ENCODE assay signal across 14 mouse cellular contexts in genomic region chr15:98674284-98674993, GRCm38 (mm10). TPM values are rescaled to one million over a fixed set of nuclear protein-coding genes. Genes with fewer than 3 reads are reported as not detected.
DNase-seq lines count a peak whose midpoint lies in the region; ATAC-seq and TF ChIP-seq lines count a peak whose summit lies in the region.
"Had no signal": no experiment of that assay in that cellular context is flagged by ENCODE, and none has a peak within 500 bp of the region (broad histone marks: within the 10 kb centered on the region; RNA-seq: fewer than 3 reads in every experiment).

No protein-coding gene starts in this region.

- no peaks in the 10 kb centered on the region for H3K36me3 ChIP-seq in limb, embryonic 13.5 days
- no peaks in the 10 kb centered on the region for H3K36me3 ChIP-seq in limb, embryonic 10.5 days
- H3K36me3 ChIP-seq in forebrain, embryonic 10.5 days (replicated peaks) = no peaks in the 10 kb centered on the region
- no peaks in the 10 kb centered on the region for H3K36me3 ChIP-seq in hindbrain, postnatal 0 days (ENCODE audit: insufficient read depth, low read length)
- no peaks in the 10 kb centered on the region for H3K36me3 ChIP-seq in neural tube, embryonic 14.5 days (ENCODE audit: control insufficient read depth, insufficient read depth, low read length)
- H3K36me3 ChIP-seq: liver, embryonic 12.5 days had no signal

- peaks cover 36% of the 10 kb centered on the region for H3K4me1 ChIP-seq in limb, embryonic 13.5 days
- peaks cover 33% of the 10 kb centered on the region for H3K4me1 ChIP-seq in limb, embryonic 10.5 days
- peaks cover 48% of the 10 kb centered on the region for H3K4me1 ChIP-seq in forebrain, embryonic 10.5 days
- peaks cover 10% of the 10 kb centered on the region for H3K4me1 ChIP-seq in hindbrain, postnatal 0 days (ENCODE audit: insufficient read depth, low read length)
- H3K4me1 ChIP-seq in neural tube, embryonic 14.5 days (ENCODE audit: control insufficient read depth, insufficient read depth, low read length) = peaks cover 21% of the 10 kb centered on the region; the same call in 1 of the 2 replicates

- no peaks in the 10 kb centered on the region for H3K9me3 ChIP-seq in limb, embryonic 13.5 days
- H3K9me3 ChIP-seq in limb, embryonic 10.5 days (replicated peaks) = no peaks in the 10 kb centered on the region
- H3K9me3 ChIP-seq in forebrain, embryonic 10.5 days = no peaks in the 10 kb centered on the region
- no peaks in the 10 kb centered on the region for H3K9me3 ChIP-seq in hindbrain, postnatal 0 days (ENCODE audit: low read length)
- H3K9me3 ChIP-seq in neural tube, embryonic 14.5 days (ENCODE audit: control insufficient read depth, low read length) = no peaks in the 10 kb centered on the region
- H3K9me3 ChIP-seq: G1E; liver, embryonic 12.5 days; megakaryocyte, embryonic 14.5 days had no signal

- WGBS in limb, embryonic 13.5 days = 24% methylated on average over 7 of the region's 7 CpGs
- 39% methylated on average over 7 of the region's 7 CpGs for WGBS in limb, embryonic 10.5 days
- 41% methylated on average over 7 of the region's 7 CpGs for WGBS in forebrain, embryonic 10.5 days
- 11% methylated on average over 7 of the region's 7 CpGs for WGBS in hindbrain, postnatal 0 days
- WGBS in neural tube, embryonic 14.5 days = 7% methylated on average over 7 of the region's 7 CpGs

- H3K4me3 ChIP-seq in limb, embryonic 13.5 days = peak overlapping the region; percentile 5; the same call in 1 of the 2 replicates
- no peak overlapping the region for H3K4me3 ChIP-seq in limb, embryonic 10.5 days
- peak overlapping the region; percentile 59 for H3K4me3 ChIP-seq in forebrain, embryonic 10.5 days
- peak overlapping the region; percentile 58 for H3K4me3 ChIP-seq in hindbrain, postnatal 0 days (ENCODE audit: low read length)
- peak overlapping the region; percentile 40 for H3K4me3 ChIP-seq in neural tube, embryonic 14.5 days (ENCODE audit: low read depth, low read length)
- H3K4me3 ChIP-seq: liver, embryonic 12.5 days had no signal

- no peak overlapping the region for H3K9ac ChIP-seq in limb, embryonic 13.5 days
- H3K9ac ChIP-seq in hindbrain, postnatal 0 days (replicated peaks; ENCODE audit: low read length) = peak overlapping the region; percentile 61; the same call in 1 of the 2 replicates
- H3K9ac ChIP-seq in neural tube, embryonic 14.5 days (replicated peaks; ENCODE audit: low read depth, low read length) = peak overlapping the region; percentile 25
- H3K9ac ChIP-seq: liver, embryonic 12.5 days had no signal

- no peak overlapping the region for H3K27ac ChIP-seq in limb, embryonic 13.5 days
- no peak overlapping the region for H3K27ac ChIP-seq in limb, embryonic 10.5 days
- peak overlapping the region; percentile 54; the same call in 1 of the 2 replicates for H3K27ac ChIP-seq in forebrain, embryonic 10.5 days
- peak overlapping the region; percentile 64 for H3K27ac ChIP-seq in hindbrain, postnatal 0 days
- H3K27ac ChIP-seq in neural tube, embryonic 14.5 days (ENCODE audit: low read depth, low read length) = peak overlapping the region; percentile 44
- H3K27ac ChIP-seq: liver, embryonic 12.5 days had no signal

- no peak for TF ChIP-seq CTCF in hindbrain, postnatal 0 days (IDR thresholded peaks at IDR 0.05; ENCODE audit: low read depth)

- peak overlapping the region; percentile 72; the same call in 1 of the 2 replicates for H3K4me2 ChIP-seq in limb, embryonic 13.5 days (replicated peaks)
- H3K4me2 ChIP-seq in hindbrain, postnatal 0 days (ENCODE audit: low read depth, low read length) = peak overlapping the region; percentile 98
- peak overlapping the region; percentile 97 for H3K4me2 ChIP-seq in neural tube, embryonic 14.5 days (ENCODE audit: low read depth, low read length)
- H3K4me2 ChIP-seq: liver, embryonic 12.5 days had no signal

- ATAC-seq in limb, embryonic 13.5 days (ENCODE audit: low FRiP score, low read depth) = no peak
- ATAC-seq in hindbrain, postnatal 0 days = peak; percentile 72
- peak; percentile 64 for ATAC-seq in neural tube, embryonic 14.5 days (ENCODE audit: low read depth)
- ATAC-seq: intestine, embryonic 16.5 days; liver, embryonic 12.5 days had no signal

- no peak for DNase-seq in limb, embryonic 10.5 days (ENCODE audit: low spot score)
- DNase-seq in forebrain, embryonic 10.5 days (ENCODE audit: extremely low spot score, low spot score) = no peak
- DNase-seq in hindbrain, postnatal 0 days (ENCODE audit: low spot score) = peak; percentile 84
- DNase-seq in layer of hippocampus, adult 18-20 months (ENCODE audit: low spot score in 2 of 2) = no peak
- no peak for DNase-seq in lung, adult 18-20 months
- DNase-seq: adrenal gland, postnatal 14 days; gastrocnemius, postnatal 36 days had no signal

- H3K27me3 ChIP-seq in limb, embryonic 13.5 days = peaks cover 76% of the 10 kb centered on the region
- peaks cover 67% of the 10 kb centered on the region for H3K27me3 ChIP-seq in limb, embryonic 10.5 days (ENCODE audit: low read depth, poor library complexity, severe bottlenecking)
- peaks cover 68% of the 10 kb centered on the region for H3K27me3 ChIP-seq in forebrain, embryonic 10.5 days (ENCODE audit: poor library complexity, severe bottlenecking)
- H3K27me3 ChIP-seq in hindbrain, postnatal 0 days (ENCODE audit: insufficient read depth, low read length) = no peaks in the 10 kb centered on the region
- H3K27me3 ChIP-seq in neural tube, embryonic 14.5 days (ENCODE audit: control insufficient read depth, insufficient read depth, low read length) = no peaks in the 10 kb centered on the region

RNA-seq across cellular contexts. Expression of gene Rnd1, which starts 2.8 kb away (rescaled TPM):
- polyA plus RNA-seq in limb, embryonic 13.5 days (2015; fragmentation: Nextera tagmentation; extraction: Ambion mirVana) = 0.87 and 1.1 TPM in 2 replicates
- 0.38 and 0.62 TPM in 2 replicates for polyA plus RNA-seq in limb, embryonic 10.5 days (2016; fragmentation: Nextera tagmentation; extraction: Ambion mirVana)
- 1.8 and 2.2 TPM in 2 replicates for polyA plus RNA-seq in forebrain, embryonic 10.5 days (2016; fragmentation: Nextera tagmentation; extraction: Ambion mirVana)
- total RNA-seq in hindbrain, postnatal 0 days (2014; rRNA removed) = 22.3 and 26.7 TPM in 2 replicates
- 16.2 and 16.3 TPM in 2 replicates for polyA plus RNA-seq in hindbrain, postnatal 0 days (2015; fragmentation: Nextera tagmentation; extraction: Ambion mirVana)
- polyA plus RNA-seq in neural tube, embryonic 14.5 days (2014; fragmentation: Nextera tagmentation; extraction: Ambion mirVana) = 4.7 and 7.3 TPM in 2 replicates
- 1 to 10 TPM; 6.3 to 8.0 TPM for total RNA-seq in layer of hippocampus, adult 18-20 months (2021)

RNA-seq across cellular contexts. Expression of gene Ddx23, which starts 11.7 kb away (rescaled TPM):
- 34.5 and 35.5 TPM in 2 replicates for polyA plus RNA-seq in limb, embryonic 13.5 days (2015; fragmentation: Nextera tagmentation; extraction: Ambion mirVana)
- 21.8 and 25.4 TPM in 2 replicates for polyA plus RNA-seq in limb, embryonic 10.5 days (2016; fragmentation: Nextera tagmentation; extraction: Ambion mirVana)
- polyA plus RNA-seq in forebrain, embryonic 10.5 days (2016; fragmentation: Nextera tagmentation; extraction: Ambion mirVana) = 27.3 and 28.5 TPM in 2 replicates
- total RNA-seq in hindbrain, postnatal 0 days (2014; rRNA removed) = 52.9 and 68.7 TPM in 2 replicates
- polyA plus RNA-seq in hindbrain, postnatal 0 days (2015; fragmentation: Nextera tagmentation; extraction: Ambion mirVana) = 20.1 and 23.4 TPM in 2 replicates
- polyA plus RNA-seq in neural tube, embryonic 14.5 days (2014; fragmentation: Nextera tagmentation; extraction: Ambion mirVana) = 17.9 and 24.9 TPM in 2 replicates
- 100 to 1,000 TPM in 1 of 2 experiments, 10 to 100 TPM in 1; 89.8 to 108 TPM for total RNA-seq in layer of hippocampus, adult 18-20 months (2021)

RNA-seq across cellular contexts. Expression of gene Ccdc65, which starts 33.6 kb away (rescaled TPM):
- 0.87 and 0.90 TPM in 2 replicates for polyA plus RNA-seq in limb, embryonic 13.5 days (2015; fragmentation: Nextera tagmentation; extraction: Ambion mirVana)
- 0.34 and 0.64 TPM in 2 replicates for polyA plus RNA-seq in limb, embryonic 10.5 days (2016; fragmentation: Nextera tagmentation; extraction: Ambion mirVana)
- polyA plus RNA-seq in forebrain, embryonic 10.5 days (2016; fragmentation: Nextera tagmentation; extraction: Ambion mirVana) = 0.86 and 0.90 TPM in 2 replicates
- 2.6 and 3.7 TPM in 2 replicates for total RNA-seq in hindbrain, postnatal 0 days (2014; rRNA removed)
- polyA plus RNA-seq in hindbrain, postnatal 0 days (2015; fragmentation: Nextera tagmentation; extraction: Ambion mirVana) = 7.7 and 10.4 TPM in 2 replicates
- polyA plus RNA-seq in neural tube, embryonic 14.5 days (2014; fragmentation: Nextera tagmentation; extraction: Ambion mirVana) = 5.2 and 6.0 TPM in 2 replicates
- 1 to 10 TPM; 7.4 to 9.7 TPM for total RNA-seq in layer of hippocampus, adult 18-20 months (2021)
- total RNA-seq: common myeloid progenitor, adult 5-6 weeks; gastrocnemius, postnatal 36 days had no signal
- polyA plus RNA-seq: G1E had no signal

RNA-seq across cellular contexts. Expression of gene Cacnb3, which starts 43.8 kb away (rescaled TPM):
- polyA plus RNA-seq in limb, embryonic 13.5 days (2015; fragmentation: Nextera tagmentation; extraction: Ambion mirVana) = 43.7 and 48.2 TPM in 2 replicates
- 16.6 and 24.2 TPM in 2 replicates for polyA plus RNA-seq in limb, embryonic 10.5 days (2016; fragmentation: Nextera tagmentation; extraction: Ambion mirVana)
- polyA plus RNA-seq in forebrain, embryonic 10.5 days (2016; fragmentation: Nextera tagmentation; extraction: Ambion mirVana) = 19.9 and 21.7 TPM in 2 replicates
- 166 and 183 TPM in 2 replicates for total RNA-seq in hindbrain, postnatal 0 days (2014; rRNA removed)
- polyA plus RNA-seq in hindbrain, postnatal 0 days (2015; fragmentation: Nextera tagmentation; extraction: Ambion mirVana) = 75.0 and 83.1 TPM in 2 replicates
- polyA plus RNA-seq in neural tube, embryonic 14.5 days (2014; fragmentation: Nextera tagmentation; extraction: Ambion mirVana) = 84.9 and 101 TPM in 2 replicates
- total RNA-seq in layer of hippocampus, adult 18-20 months (2021) = 100 to 1,000 TPM; 217 to 222 TPM
- total RNA-seq: common myeloid progenitor, adult 5-6 weeks had no signal

RNA-seq across cellular contexts. Expression of gene Fkbp11, which starts 53.6 kb away (rescaled TPM):
- 50.8 and 51.5 TPM in 2 replicates for polyA plus RNA-seq in limb, embryonic 13.5 days (2015; fragmentation: Nextera tagmentation; extraction: Ambion mirVana)
- 26.8 and 28.9 TPM in 2 replicates for polyA plus RNA-seq in limb, embryonic 10.5 days (2016; fragmentation: Nextera tagmentation; extraction: Ambion mirVana)
- polyA plus RNA-seq in forebrain, embryonic 10.5 days (2016; fragmentation: Nextera tagmentation; extraction: Ambion mirVana) = 16.7 and 17.1 TPM in 2 replicates
- 6.4 and 10.6 TPM in 2 replicates for total RNA-seq in hindbrain, postnatal 0 days (2014; rRNA removed)
- 5.0 and 6.6 TPM in 2 replicates for polyA plus RNA-seq in hindbrain, postnatal 0 days (2015; fragmentation: Nextera tagmentation; extraction: Ambion mirVana)
- 3.6 and 7.1 TPM in 2 replicates for polyA plus RNA-seq in neural tube, embryonic 14.5 days (2014; fragmentation: Nextera tagmentation; extraction: Ambion mirVana)
- 1 to 10 TPM in 1 of 2 experiments, under 1 TPM in 1; 0.97 to 1.4 TPM for total RNA-seq in layer of hippocampus, adult 18-20 months (2021)

Comparison
In these comparisons a context has a peak if more than half of its experiments do, and no peak if none do; other contexts are left out.
1. H3K27ac ChIP-seq: peak in forebrain, embryonic 10.5 days (single experiment), hindbrain, postnatal 0 days (single experiment) and neural tube, embryonic 14.5 days (single experiment); none in limb, embryonic 13.5 days (single experiment) and limb, embryonic 10.5 days (single experiment).
2. Peak in every context shown above with its lines, with median percentiles within 50 percentile points of each other: H3K4me2 ChIP-seq.